In genomic region chr13:83131129-83131981, GRCm38 (mm10) we compare ENCODE assay signal across 16 mouse cellular contexts.
DNase-seq lines count a peak whose midpoint lies in the region; ATAC-seq lines count a peak whose summit lies in the region.
"Had no signal": no experiment of that assay in that cellular context is flagged by ENCODE, and none has a peak within 500 bp of the region (broad histone marks: within the 10 kb centered on the region; RNA-seq: fewer than 3 reads in every experiment).

No protein-coding gene starts in this region.

- H3K4me2 ChIP-seq in neural tube, embryonic 13.5 days = no peak overlapping the region
- H3K4me2 ChIP-seq in forebrain, embryonic 13.5 days = no peak overlapping the region
- H3K4me2 ChIP-seq in midbrain, embryonic 11.5 days = no peak overlapping the region
- H3K4me2 ChIP-seq: heart, embryonic 13.5 days; stomach, embryonic 15.5 days had no signal

- 0 out of 2 replicates have a peak, but pooled peaks have one; percentile 15 for ATAC-seq in neural tube, embryonic 13.5 days (ENCODE audit: low read depth)
- peak; percentile 51; the same call in 1 of the 2 replicates for ATAC-seq in forebrain, embryonic 13.5 days
- peak; percentile 90 for ATAC-seq in midbrain, embryonic 11.5 days (ENCODE audit: low FRiP score)

- 26% methylated on average over 7 of the region's 7 CpGs for WGBS in neural tube, embryonic 13.5 days
- WGBS in forebrain, embryonic 13.5 days = 7% methylated on average over 7 of the region's 7 CpGs
- WGBS in midbrain, embryonic 11.5 days = 10% methylated on average over 7 of the region's 7 CpGs

- H3K4me3 ChIP-seq in neural tube, embryonic 13.5 days = no peak overlapping the region
- no peak overlapping the region for H3K4me3 ChIP-seq in forebrain, embryonic 13.5 days
- no peak overlapping the region for H3K4me3 ChIP-seq in midbrain, embryonic 11.5 days (ENCODE audit: low read depth, low read length)
- H3K4me3 ChIP-seq: heart, embryonic 13.5 days; limb, embryonic 10.5 days; stomach, embryonic 15.5 days had no signal

- peaks cover 7% of the 10 kb centered on the region for H3K4me1 ChIP-seq in neural tube, embryonic 13.5 days (replicated peaks)
- peaks cover 7% of the 10 kb centered on the region for H3K4me1 ChIP-seq in forebrain, embryonic 13.5 days
- H3K4me1 ChIP-seq in midbrain, embryonic 11.5 days (ENCODE audit: control insufficient read depth, insufficient read depth, low read length) = peaks cover 10% of the 10 kb centered on the region; the same call in 1 of the 2 replicates
- H3K4me1 ChIP-seq: stomach, embryonic 15.5 days had no signal

- intact Hi-C loops in heart, postnatal 36 days (cut with DNase I) = no loop called here

- H3K36me3 ChIP-seq in neural tube, embryonic 13.5 days = no peaks in the 10 kb centered on the region
- no peaks in the 10 kb centered on the region for H3K36me3 ChIP-seq in forebrain, embryonic 13.5 days (ENCODE audit: poor library complexity, severe bottlenecking)
- H3K36me3 ChIP-seq in midbrain, embryonic 11.5 days (ENCODE audit: control insufficient read depth, insufficient read depth, low read length) = no peaks in the 10 kb centered on the region
- H3K36me3 ChIP-seq: heart, embryonic 13.5 days; limb, embryonic 10.5 days; stomach, embryonic 15.5 days had no signal

- no peaks in the 10 kb centered on the region for H3K27me3 ChIP-seq in neural tube, embryonic 13.5 days
- H3K27me3 ChIP-seq in forebrain, embryonic 13.5 days = no peaks in the 10 kb centered on the region
- no peaks in the 10 kb centered on the region for H3K27me3 ChIP-seq in midbrain, embryonic 11.5 days (ENCODE audit: control insufficient read depth, insufficient read depth, low read length)
- H3K27me3 ChIP-seq: heart, embryonic 13.5 days; stomach, embryonic 15.5 days had no signal

- no peak overlapping the region for H3K27ac ChIP-seq in neural tube, embryonic 13.5 days (replicated peaks)
- H3K27ac ChIP-seq in forebrain, embryonic 13.5 days = no peak overlapping the region
- H3K27ac ChIP-seq in midbrain, embryonic 11.5 days (ENCODE audit: low read depth, low read length) = no peak overlapping the region
- H3K27ac ChIP-seq: heart, embryonic 13.5 days; limb, embryonic 10.5 days; liver, embryonic 14.5 days; stomach, embryonic 15.5 days had no signal

- H3K9me3 ChIP-seq in neural tube, embryonic 13.5 days = no peaks in the 10 kb centered on the region
- no peaks in the 10 kb centered on the region for H3K9me3 ChIP-seq in forebrain, embryonic 13.5 days (replicated peaks)
- no peaks in the 10 kb centered on the region for H3K9me3 ChIP-seq in midbrain, embryonic 11.5 days (ENCODE audit: control insufficient read depth, low read length)
- H3K9me3 ChIP-seq: heart, embryonic 13.5 days; limb, embryonic 10.5 days; stomach, embryonic 15.5 days had no signal

- H3K9ac ChIP-seq in neural tube, embryonic 13.5 days = no peak overlapping the region
- no peak overlapping the region for H3K9ac ChIP-seq in forebrain, embryonic 13.5 days
- H3K9ac ChIP-seq in midbrain, embryonic 11.5 days (ENCODE audit: low read length) = no peak overlapping the region
- H3K9ac ChIP-seq: heart, embryonic 13.5 days; liver, embryonic 14.5 days; stomach, embryonic 15.5 days had no signal

- no peak for DNase-seq in neural tube, embryonic 10.5 days (ENCODE audit: extremely low spot score, low spot score)
- peak; percentile 95 for DNase-seq in midbrain, embryonic 11.5 days (ENCODE audit: low spot score, missing footprints)
- DNase-seq in adrenal gland, postnatal 36 days = no peak
- no peak for DNase-seq in natural killer cell, adult 2 months (ENCODE audit: low spot score in 2 of 2)
- DNase-seq in adipocyte (ENCODE audit: low spot score) = no peak
- DNase-seq in heart, postnatal 36 days = no peak
- DNase-seq: adrenal gland, postnatal 25 days; gastrocnemius, postnatal 25 days; lung, postnatal 14 days; right cerebral cortex, postnatal 4 days had no signal

Comparison
In these comparisons a context has a peak if more than half of its experiments do, and no peak if none do; other contexts are left out.
1. ATAC-seq: peak in every context shown above with its lines; median percentile 90 in midbrain, embryonic 11.5 days; 51 in forebrain, embryonic 13.5 days; 15 in neural tube, embryonic 13.5 days.